10 mouse cellular contexts compared by ENCODE assay signal in genomic region chr11:87596492-87596891, GRCm38 (mm10). TPM values are rescaled to one million over a fixed set of nuclear protein-coding genes. Genes with fewer than 3 reads are reported as not detected.
DNase-seq lines count a peak whose midpoint lies in the region; ATAC-seq lines count a peak whose summit lies in the region.
"Had no signal": no experiment of that assay in that cellular context is flagged by ENCODE, and none has a peak within 500 bp of the region (broad histone marks: within the 10 kb centered on the region; RNA-seq: fewer than 3 reads in every experiment).

No protein-coding gene starts in this region.

- peaks cover 39% of the 10 kb centered on the region for H3K4me1 ChIP-seq in heart, embryonic 12.5 days (replicated peaks)
- H3K4me1 ChIP-seq in hindbrain, embryonic 12.5 days = peaks cover 47% of the 10 kb centered on the region
- H3K4me1 ChIP-seq in midbrain, embryonic 14.5 days (ENCODE audit: control insufficient read depth, insufficient read depth, low read length) = peaks cover 25% of the 10 kb centered on the region

- 51% methylated on average over 2 of the region's 2 CpGs for WGBS in heart, embryonic 12.5 days
- WGBS in hindbrain, embryonic 12.5 days = 43% methylated on average over 2 of the region's 2 CpGs
- 14% methylated on average over 2 of the region's 2 CpGs for WGBS in midbrain, embryonic 14.5 days

- peak overlapping the region; percentile 63 for H3K4me3 ChIP-seq in heart, embryonic 12.5 days
- H3K4me3 ChIP-seq in hindbrain, embryonic 12.5 days = peak overlapping the region; percentile 75
- peak overlapping the region; percentile 89 for H3K4me3 ChIP-seq in midbrain, embryonic 14.5 days (replicated peaks; ENCODE audit: low read depth, low read length)

- H3K4me2 ChIP-seq in heart, embryonic 12.5 days = peak overlapping the region; percentile 95
- peak overlapping the region; percentile 87 for H3K4me2 ChIP-seq in hindbrain, embryonic 12.5 days (replicated peaks)
- H3K4me2 ChIP-seq in midbrain, embryonic 14.5 days (ENCODE audit: low read length) = peak overlapping the region; percentile 82

- no peak overlapping the region for H3K27ac ChIP-seq in heart, embryonic 12.5 days (ENCODE audit: poor library complexity, severe bottlenecking)
- H3K27ac ChIP-seq in hindbrain, embryonic 12.5 days = peak overlapping the region; percentile 92
- peak overlapping the region; percentile 84 for H3K27ac ChIP-seq in midbrain, embryonic 14.5 days (replicated peaks; ENCODE audit: low read depth, low read length)

- H3K9ac ChIP-seq in heart, embryonic 12.5 days = peak overlapping the region; percentile 84
- H3K9ac ChIP-seq in hindbrain, embryonic 12.5 days = peak overlapping the region; percentile 81
- peak overlapping the region; percentile 93 for H3K9ac ChIP-seq in midbrain, embryonic 14.5 days (replicated peaks; ENCODE audit: low read length)

- H3K9me3 ChIP-seq in heart, embryonic 12.5 days (replicated peaks) = no peaks in the 10 kb centered on the region
- no peaks in the 10 kb centered on the region for H3K9me3 ChIP-seq in hindbrain, embryonic 12.5 days (replicated peaks)
- no peaks in the 10 kb centered on the region for H3K9me3 ChIP-seq in midbrain, embryonic 14.5 days (ENCODE audit: control insufficient read depth, low read length)

- peaks cover 58% of the 10 kb centered on the region for H3K36me3 ChIP-seq in heart, embryonic 12.5 days
- H3K36me3 ChIP-seq in hindbrain, embryonic 12.5 days = peaks cover 50% of the 10 kb centered on the region
- H3K36me3 ChIP-seq in midbrain, embryonic 14.5 days (ENCODE audit: control insufficient read depth, insufficient read depth, low read length) = peaks cover 54% of the 10 kb centered on the region

- ATAC-seq in heart, embryonic 12.5 days (ENCODE audit: insufficient number of reproducible peaks, low FRiP score) = no peak
- ATAC-seq in hindbrain, embryonic 12.5 days (ENCODE audit: low FRiP score) = no peak
- no peak for ATAC-seq in midbrain, embryonic 14.5 days (ENCODE audit: low FRiP score, low TSS enrichment)
- no peak for ATAC-seq in inflammation-experienced regulatory T-cells, adult 6 months
- no peak for ATAC-seq in megakaryocyte, adult 5-6 weeks (ENCODE audit: poor library complexity, severe bottlenecking)
- ATAC-seq: Patski had no signal

- H3K27me3 ChIP-seq in heart, embryonic 12.5 days (replicated peaks) = no peaks in the 10 kb centered on the region
- H3K27me3 ChIP-seq in hindbrain, embryonic 12.5 days = no peaks in the 10 kb centered on the region
- no peaks in the 10 kb centered on the region for H3K27me3 ChIP-seq in midbrain, embryonic 14.5 days (ENCODE audit: control insufficient read depth, insufficient read depth, low read length)
- H3K27me3 ChIP-seq: Patski had no signal

- no peak for DNase-seq in heart, adult 8-10 months (ENCODE audit: low spot score)
- peak; percentile 47 for DNase-seq in brain, adult 2 months (ENCODE audit: low read depth, low spot score)
- DNase-seq in midbrain, embryonic 14.5 days = peak; percentile 72
- no peak for DNase-seq in frontal cortex, postnatal 10 days (ENCODE audit: low spot score in 2 of 2)

RNA-seq across cellular contexts. Expression of gene Mtmr4, which starts 4.5 kb away (rescaled TPM):
- 21.9 and 27.3 TPM in 2 replicates for polyA plus RNA-seq in heart, embryonic 12.5 days (2016; fragmentation: Nextera tagmentation; extraction: Ambion mirVana)
- total RNA-seq in heart, adult 8-10 months (2022) = 10 to 100 TPM; 20.6 to 25.1 (median 23.0) TPM
- polyA plus RNA-seq in hindbrain, embryonic 12.5 days (2016; fragmentation: Nextera tagmentation; extraction: Ambion mirVana) = 81.2 and 86.8 TPM in 2 replicates
- 54.1 and 75.1 TPM in 2 replicates for polyA plus RNA-seq in midbrain, embryonic 14.5 days (2014; fragmentation: Nextera tagmentation; extraction: Ambion mirVana)
- polyA plus RNA-seq in inflammation-experienced regulatory T-cells, adult 6 months (2017; shearing (Covaris generic)) = 10 to 100 TPM in 2 of 3 experiments, 1 to 10 TPM in 1; 8.4 to 10.3 (median 10.3) TPM
- 14.6 and 18.2 TPM in 2 replicates for total RNA-seq in megakaryocyte, adult 5-6 weeks (2015)
- total RNA-seq in megakaryocyte, adult 5-6 weeks (2017) = 25.9 and 28.1 TPM in 2 replicates

RNA-seq across cellular contexts. Expression of gene Hsf5, which starts 20.5 kb away (rescaled TPM):
- 0.13 and 0.15 TPM in 2 replicates for polyA plus RNA-seq in heart, embryonic 12.5 days (2016; fragmentation: Nextera tagmentation; extraction: Ambion mirVana)
- under 1 TPM in 2 of 4 experiments, not detected in 2; 0.05 to 0.06 TPM for total RNA-seq in heart, adult 8-10 months (2022)
- polyA plus RNA-seq in hindbrain, embryonic 12.5 days (2016; fragmentation: Nextera tagmentation; extraction: Ambion mirVana) = 0.43 and 0.45 TPM in 2 replicates
- 0.37 and 0.46 TPM in 2 replicates for polyA plus RNA-seq in midbrain, embryonic 14.5 days (2014; fragmentation: Nextera tagmentation; extraction: Ambion mirVana)
- under 1 TPM; 0.21 to 0.34 (median 0.23) TPM for polyA plus RNA-seq in inflammation-experienced regulatory T-cells, adult 6 months (2017; shearing (Covaris generic))
- 0.09 TPM in 1 of 2 replicates, not detected in the other for total RNA-seq in megakaryocyte, adult 5-6 weeks (2015)
- 0.07 TPM in 1 of 2 replicates, not detected in the other for total RNA-seq in megakaryocyte, adult 5-6 weeks (2017)
- total RNA-seq: granulocyte monocyte progenitor cell, adult 5-6 weeks had no signal

RNA-seq across cellular contexts. Expression of gene Sept4, which starts 27.8 kb away (rescaled TPM):
- polyA plus RNA-seq in heart, embryonic 12.5 days (2016; fragmentation: Nextera tagmentation; extraction: Ambion mirVana) = 10.5 and 11.6 TPM in 2 replicates
- total RNA-seq in heart, adult 8-10 months (2022) = 10 to 100 TPM; 36.5 to 54.5 (median 37.7) TPM
- 13.1 and 14.1 TPM in 2 replicates for polyA plus RNA-seq in hindbrain, embryonic 12.5 days (2016; fragmentation: Nextera tagmentation; extraction: Ambion mirVana)
- 20.0 and 21.5 TPM in 2 replicates for polyA plus RNA-seq in midbrain, embryonic 14.5 days (2014; fragmentation: Nextera tagmentation; extraction: Ambion mirVana)
- 1 to 10 TPM in 2 of 3 experiments, under 1 TPM in 1; 0.28 to 1.9 (median 1.8) TPM for polyA plus RNA-seq in inflammation-experienced regulatory T-cells, adult 6 months (2017; shearing (Covaris generic))
- total RNA-seq in megakaryocyte, adult 5-6 weeks (2015) = 1.0 TPM in 1 of 2 replicates, not detected in the other
- total RNA-seq in megakaryocyte, adult 5-6 weeks (2017) = 0.26 and 4.6 TPM in 2 replicates

RNA-seq across cellular contexts. Expression of gene Gm11492, which starts 30.0 kb away (rescaled TPM):
- polyA plus RNA-seq in heart, embryonic 12.5 days (2016; fragmentation: Nextera tagmentation; extraction: Ambion mirVana) = not detected in 2 replicates
- total RNA-seq in heart, adult 8-10 months (2022) = not detected
- not detected in 2 replicates for polyA plus RNA-seq in hindbrain, embryonic 12.5 days (2016; fragmentation: Nextera tagmentation; extraction: Ambion mirVana)
- polyA plus RNA-seq in midbrain, embryonic 14.5 days (2014; fragmentation: Nextera tagmentation; extraction: Ambion mirVana) = not detected in 2 replicates
- polyA plus RNA-seq in inflammation-experienced regulatory T-cells, adult 6 months (2017; shearing (Covaris generic)) = not detected
- not detected in 2 replicates for total RNA-seq in megakaryocyte, adult 5-6 weeks (2015)
- total RNA-seq in megakaryocyte, adult 5-6 weeks (2017) = not detected in 2 replicates
- total RNA-seq: granulocyte monocyte progenitor cell, adult 5-6 weeks had no signal
- polyA plus RNA-seq: Patski had no signal

Comparison
In these comparisons a context has a peak if more than half of its experiments do, and no peak if none do; other contexts are left out.
1. DNase-seq: peak in brain, adult 2 months (single experiment) and midbrain, embryonic 14.5 days (single experiment); none in heart, adult 8-10 months (single experiment) and frontal cortex, postnatal 10 days (0 of 2).
2. Peak in every context shown above with its lines, with median percentiles within 50 percentile points of each other: H3K4me2 ChIP-seq, H3K4me3 ChIP-seq and H3K9ac ChIP-seq.